Mouse (Mus musculus) c-Kit-positive CD71-positive TER-119-negative erythroid progenitor cells, embryonic 14.5 days (primary cell): ENCODE measurements around the gene Chrnb2.
"Not testable (repeated sequence)": the region's sequence is repeated elsewhere in the genome, so short reads cannot be mapped to it uniquely, and the experiment has no call there.

ENCODE experiments used
- DNase-seq: peaks from one replicate; pipeline ENCODE4 v3.0.0-alpha.2; 2013; ENCODE audit warnings: low read depth

Gene Chrnb2

DNA sequence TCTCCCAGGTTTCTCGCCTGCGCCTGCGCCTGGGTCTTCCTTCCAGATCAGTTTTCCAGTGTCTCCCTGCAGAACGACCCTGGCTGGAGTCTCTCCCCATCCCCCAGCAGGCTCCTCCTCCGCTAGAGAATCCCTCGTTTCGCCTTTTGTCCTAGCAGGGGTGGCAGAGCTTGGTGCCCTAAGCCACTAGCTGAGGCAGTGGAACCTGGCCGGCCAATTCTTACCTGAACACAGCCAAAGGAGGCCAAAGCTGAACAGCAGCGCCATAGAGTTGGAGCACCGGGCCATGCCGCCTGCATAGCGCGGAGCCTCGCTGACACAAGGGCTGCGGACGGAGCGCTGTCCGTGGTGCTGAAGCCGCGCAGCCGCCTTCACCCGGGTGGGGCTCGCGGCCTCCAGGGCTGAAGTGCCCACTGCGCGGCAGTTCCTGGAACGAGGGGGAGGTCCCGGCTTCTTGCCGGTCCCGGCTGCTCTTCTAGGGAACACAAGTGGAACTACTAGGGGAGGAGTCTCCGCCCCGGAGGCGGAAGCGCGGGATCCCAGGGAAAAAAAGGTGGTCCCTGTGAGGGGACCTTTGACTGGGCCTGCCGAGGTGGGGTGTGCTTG lies at the start of gene Chrnb2:
Gene Chrnb2, minus strand, starts transcription at position 514 of the 606 bp plus-strand sequence.
- peak; percentile 58 for DNase-seq

GRCm38 (mm10) chr3:89814051-89814450 lies 49.6 kb upstream of the Chrnb2 start:
- DNase-seq = no peak

DNA sequence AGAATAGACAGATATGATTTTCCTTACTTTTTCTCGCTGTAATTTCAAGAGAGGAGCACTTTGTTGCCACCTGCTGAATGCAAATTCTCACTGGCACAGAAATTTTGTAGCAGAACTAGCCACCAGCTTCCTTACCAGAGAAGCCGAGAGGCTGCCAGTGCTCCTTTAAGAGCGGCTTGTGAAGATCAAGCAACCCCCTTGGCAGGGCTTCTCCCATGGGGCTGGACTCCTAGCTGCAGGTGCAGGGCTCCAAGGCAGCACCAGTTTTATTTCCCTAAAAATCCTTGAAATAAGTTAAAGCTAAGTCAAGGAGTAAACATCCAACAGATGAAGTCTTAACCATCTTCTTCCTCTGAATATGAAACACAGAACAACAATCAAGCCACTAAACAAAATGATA lies 47.7 kb upstream of the Chrnb2 start:
- DNase-seq = no peak

DNA sequence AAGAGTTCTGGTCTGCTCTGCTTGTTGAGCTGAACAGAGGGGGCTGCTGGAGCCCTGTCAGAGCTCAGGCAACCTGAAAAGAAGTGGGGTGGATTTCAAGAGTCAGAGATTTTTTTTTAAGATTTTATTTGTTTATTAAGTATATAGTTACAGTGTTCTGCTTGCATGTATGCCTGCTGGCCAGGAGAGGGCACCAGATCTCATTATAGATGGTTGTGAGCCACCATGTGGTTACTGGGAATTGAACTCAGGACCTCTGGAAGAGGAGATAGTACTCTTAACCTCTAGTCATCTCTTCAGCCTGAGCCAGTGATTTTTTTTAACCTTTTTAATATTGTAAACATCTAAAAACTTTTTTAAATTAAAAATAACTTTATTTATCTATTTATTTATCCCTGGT lies 46.4 kb upstream of the Chrnb2 start:
- no peak for DNase-seq

GRCm38 (mm10) chr3:89808638-89809037 lies 44.2 kb upstream of the Chrnb2 start:
- peak; percentile 74 for DNase-seq

- no peak for DNase-seq
Measured at GRCm38 (mm10) chr3:89807881-89808280, 43.4 kb upstream of the Chrnb2 start.

DNA sequence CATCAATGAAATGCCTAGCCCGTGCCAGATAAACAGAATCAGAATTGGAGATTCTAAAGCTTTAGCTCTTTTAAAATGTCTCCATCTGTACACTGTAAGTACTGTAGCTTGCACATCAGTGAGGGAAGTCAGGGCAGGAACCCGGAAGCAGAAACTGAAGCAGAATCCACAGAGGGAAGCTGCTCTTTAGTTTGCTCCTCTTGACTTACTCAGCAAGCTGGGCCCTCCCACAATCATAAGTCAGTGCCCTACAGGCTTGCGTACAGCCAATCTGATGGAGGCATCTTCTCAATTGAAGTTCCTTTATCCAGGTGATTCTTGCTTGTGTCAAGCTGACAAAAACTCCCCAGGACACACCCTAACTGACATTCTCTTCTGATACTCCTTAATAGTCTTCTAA lies 42.7 kb upstream of the Chrnb2 start:
- DNase-seq = no peak

DNA sequence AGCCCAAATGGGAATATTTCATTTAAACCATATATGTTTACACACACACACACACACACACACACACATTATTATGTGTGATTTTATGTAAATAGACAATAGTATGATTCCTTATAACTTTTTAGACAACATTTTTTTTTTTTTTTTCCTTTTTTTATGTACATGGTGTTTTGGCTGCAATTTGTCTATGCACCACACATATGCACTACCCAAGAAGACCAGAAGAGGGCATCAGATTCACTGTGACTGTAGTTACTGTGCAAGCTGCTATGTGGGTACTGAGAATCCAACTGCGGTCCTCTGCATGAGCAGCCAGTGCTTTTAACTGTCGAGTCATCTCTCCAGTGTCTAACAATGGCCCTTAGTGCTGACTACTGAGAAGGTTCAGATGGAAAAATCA lies 42.3 kb upstream of the Chrnb2 start:
- DNase-seq = no peak

- no peak for DNase-seq
Measured at GRCm38 (mm10) chr3:89805179-89805578, 40.7 kb upstream of the Chrnb2 start.

GRCm38 (mm10) chr3:89802876-89803275 lies 38.4 kb upstream of the Chrnb2 start:
- no peak for DNase-seq

DNA sequence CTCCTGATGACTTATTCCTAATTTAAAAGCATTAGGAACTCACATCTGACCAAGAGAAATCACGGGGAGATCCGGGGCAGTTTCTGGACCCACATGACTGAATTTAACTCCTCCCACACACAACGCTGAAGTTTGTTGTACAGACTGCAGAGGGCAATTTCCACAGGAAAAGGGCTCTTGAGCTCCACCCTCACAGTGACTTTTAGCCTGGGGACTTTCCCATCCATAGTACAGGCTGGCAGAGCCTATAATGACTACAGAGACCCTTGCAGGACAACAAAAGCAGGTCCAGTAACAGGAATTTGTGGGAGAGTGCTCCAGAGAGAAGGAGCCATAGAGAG lies 37.0 kb upstream of the Chrnb2 start:
- DNase-seq = no peak

- no peak for DNase-seq
Measured at GRCm38 (mm10) chr3:89800774-89801506, 36.5 kb upstream of the Chrnb2 start.

DNA sequence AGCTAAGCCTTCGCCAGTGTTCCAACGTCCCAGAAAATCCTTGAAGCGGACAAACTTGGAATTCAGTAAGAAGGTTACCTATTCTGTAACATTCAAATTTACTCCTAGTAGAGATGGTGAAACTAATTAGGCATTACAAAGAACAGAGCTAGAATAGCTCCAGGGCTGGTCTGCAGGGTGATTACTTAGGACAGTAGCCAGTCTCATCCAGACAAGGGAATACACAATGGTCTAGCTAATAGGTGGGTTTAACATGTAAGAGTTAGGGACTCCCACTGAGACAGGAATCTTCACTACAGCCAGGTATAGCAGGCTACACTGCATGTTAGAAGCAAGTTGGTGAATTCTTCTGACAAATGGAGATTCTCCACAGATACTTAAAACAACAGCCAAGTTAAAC lies 35.6 kb upstream of the Chrnb2 start:
- DNase-seq = not testable (repeated sequence)

GRCm38 (mm10) chr3:89799476-89799875 lies 35.0 kb upstream of the Chrnb2 start:
- no peak for DNase-seq

- DNase-seq = no peak
Measured at GRCm38 (mm10) chr3:89798518-89798917, 34.1 kb upstream of the Chrnb2 start.

- DNase-seq = no peak
Measured at GRCm38 (mm10) chr3:89796358-89796757, 31.9 kb upstream of the Chrnb2 start.

DNA sequence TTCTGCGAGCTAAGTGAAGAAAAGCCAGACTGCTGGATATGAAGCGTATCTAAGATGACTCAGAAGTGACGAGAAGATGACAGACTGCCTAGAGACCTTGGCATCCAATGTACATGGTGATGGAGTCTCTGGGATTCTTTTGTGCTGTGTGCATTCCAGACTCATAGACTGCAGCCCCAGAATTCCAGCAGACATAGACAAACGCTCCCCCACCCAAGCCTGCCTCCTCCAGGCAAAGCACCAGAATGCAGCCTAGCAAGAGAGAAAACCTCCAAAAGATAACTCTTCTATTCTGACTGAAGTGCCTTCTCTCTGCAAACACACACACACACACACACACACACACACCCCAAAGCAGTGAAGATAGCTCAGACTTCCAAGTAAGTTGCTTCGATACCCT lies 31.3 kb upstream of the Chrnb2 start:
- DNase-seq = no peak

DNA sequence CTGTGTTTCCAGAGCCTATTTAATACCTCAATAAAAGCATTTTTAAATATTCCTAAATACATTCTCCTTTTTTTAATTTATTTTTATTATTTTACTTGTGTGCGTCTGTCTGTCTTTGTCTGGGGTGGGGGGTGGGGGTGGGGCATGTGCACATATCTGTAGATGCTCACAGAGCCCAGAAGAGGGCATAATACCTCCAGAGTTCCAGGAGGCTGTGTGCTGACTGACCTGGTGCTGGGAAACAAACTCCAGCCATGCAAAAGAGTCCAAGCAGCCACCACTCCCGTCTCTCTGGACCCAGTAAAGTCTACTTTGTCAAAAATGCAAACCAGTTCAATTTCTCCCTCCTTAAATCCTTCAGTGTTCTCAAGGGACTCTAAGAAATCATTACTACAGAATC lies 30.2 kb upstream of the Chrnb2 start:
- no peak for DNase-seq

- no peak for DNase-seq
Measured at GRCm38 (mm10) chr3:89788680-89789352, 24.4 kb upstream of the Chrnb2 start.

DNA sequence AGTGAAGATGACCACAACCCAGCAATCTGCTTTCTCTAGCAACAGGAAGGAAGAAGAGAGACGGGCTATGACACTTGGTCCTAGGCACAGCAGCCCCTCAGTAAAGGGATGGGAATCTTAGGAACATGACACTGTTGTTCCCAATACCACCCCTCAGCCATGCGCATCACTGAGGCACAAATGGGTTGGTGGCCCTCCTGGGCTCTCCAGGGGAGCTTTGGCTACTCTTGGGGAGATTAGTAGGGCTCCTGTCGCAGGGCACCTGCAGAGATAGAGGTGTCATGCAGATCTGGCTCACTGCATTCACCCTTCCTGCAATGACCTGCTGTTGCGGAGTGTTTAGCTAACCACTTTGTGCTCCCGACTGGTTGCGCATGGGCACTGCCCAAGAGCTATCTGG lies 21.8 kb upstream of the Chrnb2 start:
- DNase-seq = no peak

DNA sequence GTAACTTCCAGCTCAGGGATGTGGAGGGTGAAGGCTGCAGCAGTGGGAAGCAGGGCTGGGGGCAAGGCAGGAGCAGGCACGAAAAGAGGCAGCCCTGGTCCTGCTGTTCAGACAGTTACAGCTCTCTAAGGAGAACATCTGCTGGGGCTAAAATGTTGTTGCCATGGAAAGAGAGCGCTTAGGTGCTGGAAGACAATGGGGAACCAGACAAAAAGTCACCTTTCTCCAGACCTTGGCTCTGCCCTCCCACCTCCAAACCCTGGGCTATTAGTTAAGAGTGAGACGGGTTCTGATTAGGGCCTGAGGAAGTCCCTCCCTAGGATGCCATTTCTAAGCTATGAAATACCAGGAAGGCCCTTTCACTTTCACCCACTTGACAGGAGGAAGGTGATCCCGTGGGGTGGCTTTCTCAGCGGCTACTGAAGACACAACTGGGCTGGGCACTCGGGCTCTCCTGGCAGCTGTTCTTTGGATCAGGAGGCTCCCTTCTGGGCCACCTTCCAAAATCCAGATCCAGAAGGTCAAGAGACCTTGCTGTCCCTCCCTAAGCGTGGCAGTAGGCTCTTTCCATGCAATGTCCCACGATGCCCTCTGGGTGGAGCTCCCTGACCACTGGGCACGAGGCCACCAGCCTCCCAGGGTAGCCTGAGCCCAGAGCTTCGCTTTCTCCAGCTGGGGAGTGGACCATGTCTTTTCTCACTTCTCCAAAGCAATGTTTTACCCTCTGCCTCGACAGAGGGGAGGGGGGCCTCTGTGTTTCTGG lies 20.7 kb upstream of the Chrnb2 start:
- DNase-seq = no peak

- DNase-seq = no peak
Measured at GRCm38 (mm10) chr3:89781640-89782039, 17.2 kb upstream of the Chrnb2 start.

DNA sequence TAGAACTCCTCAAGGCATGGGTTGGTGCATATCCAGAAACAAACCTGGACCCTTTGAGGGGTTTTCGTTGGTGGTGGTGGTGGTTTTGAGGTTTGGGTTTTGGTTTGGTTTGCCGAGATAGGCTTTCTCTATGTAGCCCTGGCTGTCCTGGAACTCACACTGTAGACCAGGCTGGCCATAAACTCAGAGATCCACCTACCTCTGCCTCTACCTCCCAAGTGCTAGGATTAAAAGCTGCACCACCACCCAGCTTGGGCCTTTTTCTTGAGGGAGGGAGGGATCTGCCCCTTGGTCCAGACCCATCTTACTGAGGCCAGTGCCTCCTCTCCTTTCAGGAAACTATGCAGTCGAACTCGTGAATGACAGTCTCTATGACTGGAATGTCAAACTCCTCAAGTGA lies 15.7 kb upstream of the Chrnb2 start:
- no peak for DNase-seq
